Mouse (Mus musculus): ENCODE measurements around the gene Prkd1. TPM values are rescaled to one million over a fixed set of nuclear protein-coding genes. Genes with fewer than 3 reads are reported as not detected.

Gene Prkd1
- polyA plus RNA-seq, 1 experiment from 2014 or later = 4.0 TPM

GRCm38 (mm10) chr12:50537006-50537405, 111.9 kb downstream of the Prkd1 start:
- Histone ChIP-seq H3K4me2 (replicated peaks; ENCODE audit: low read depth, low read length) (no peak overlapping the region), H3K4me1 (ENCODE audit: insufficient read depth, low read depth, low read length) (no peaks in the 10 kb centered on the region), H3K27ac (ENCODE audit: low read length) (no peak overlapping the region), H3K9ac (replicated peaks; ENCODE audit: low read depth) (no peak overlapping the region), H3K9me3 (ENCODE audit: low read length) (no peaks in the 10 kb centered on the region), H3K27me3 (replicated peaks; ENCODE audit: insufficient read depth, low read length) (no peaks in the 10 kb centered on the region), H3K36me3 (ENCODE audit: insufficient read depth, low read length) (no peaks in the 10 kb centered on the region), H3K4me3 (ENCODE audit: low read depth, low read length) (no peak overlapping the region)
- WGBS = 67% methylated on average over 1 of the region's 1 CpGs
- no peak for ATAC-seq
- no peak for DNase-seq (ENCODE audit: low spot score)
- TF ChIP-seq EP300 (IDR thresholded peaks at IDR 0.05) (no peak), CTCF (IDR thresholded peaks at IDR 0.05) (no peak)

GRCm38 (mm10) chr12:50528633-50529032, 120.3 kb downstream of the Prkd1 start:
- Histone ChIP-seq H3K36me3 (ENCODE audit: insufficient read depth, low read length) (no peaks in the 10 kb centered on the region), H3K4me2 (replicated peaks; ENCODE audit: low read depth, low read length) (no peak overlapping the region), H3K4me3 (ENCODE audit: low read depth, low read length) (no peak overlapping the region), H3K9ac (replicated peaks; ENCODE audit: low read depth) (no peak overlapping the region), H3K4me1 (ENCODE audit: insufficient read depth, low read depth, low read length) (no peaks in the 10 kb centered on the region), H3K9me3 (ENCODE audit: low read length) (no peaks in the 10 kb centered on the region), H3K27me3 (replicated peaks; ENCODE audit: insufficient read depth, low read length) (no peaks in the 10 kb centered on the region), H3K27ac (ENCODE audit: low read length) (no peak overlapping the region)
- WGBS = 76% methylated on average over 1 of the region's 1 CpGs
- ATAC-seq = no peak
- TF ChIP-seq EP300 (IDR thresholded peaks at IDR 0.05) = no peak
- TF ChIP-seq CTCF (IDR thresholded peaks at IDR 0.05) = no peak
- DNase-seq (ENCODE audit: low spot score) = no peak

- no peak overlapping the region for H3K27ac ChIP-seq (ENCODE audit: low read length)
- DNase-seq (ENCODE audit: low spot score) (peak; percentile 16), ATAC-seq (no peak)
- no peak overlapping the region for H3K9ac ChIP-seq (replicated peaks; ENCODE audit: low read depth)
- H3K4me3 ChIP-seq (ENCODE audit: low read depth, low read length) = no peak overlapping the region
- 63% methylated on average over 2 of the region's 2 CpGs for WGBS
- TF ChIP-seq EP300 (IDR thresholded peaks at IDR 0.05) = no peak
- no peak for TF ChIP-seq CTCF (IDR thresholded peaks at IDR 0.05)
- no peaks in the 10 kb centered on the region for H3K9me3 ChIP-seq (ENCODE audit: low read length)
- no peak overlapping the region for H3K4me2 ChIP-seq (replicated peaks; ENCODE audit: low read depth, low read length)
- H3K27me3 ChIP-seq (replicated peaks; ENCODE audit: insufficient read depth, low read length) = no peaks in the 10 kb centered on the region
- H3K36me3 ChIP-seq (ENCODE audit: insufficient read depth, low read length) = no peaks in the 10 kb centered on the region
- H3K4me1 ChIP-seq (ENCODE audit: insufficient read depth, low read depth, low read length) = no peaks in the 10 kb centered on the region
Observed at GRCm38 (mm10) chr12:50524061-50524460, 124.8 kb downstream of the Prkd1 start.

GRCm38 (mm10) chr12:50514526-50514925, 134.4 kb downstream of the Prkd1 start:
- ATAC-seq (peak; percentile 80), DNase-seq (ENCODE audit: low spot score) (peak; percentile 27)
- no peaks in the 10 kb centered on the region for H3K36me3 ChIP-seq (ENCODE audit: insufficient read depth, low read length)
- no peak overlapping the region for H3K27ac ChIP-seq (ENCODE audit: low read length)
- TF ChIP-seq CTCF (IDR thresholded peaks at IDR 0.05) = no peak
- TF ChIP-seq EP300 (IDR thresholded peaks at IDR 0.05) = peak; percentile 65
- no peaks in the 10 kb centered on the region for H3K9me3 ChIP-seq (ENCODE audit: low read length)
- 54% methylated on average over 2 of the region's 2 CpGs for WGBS
- H3K4me3 ChIP-seq (ENCODE audit: low read depth, low read length) = no peak overlapping the region
- H3K4me2 ChIP-seq (replicated peaks; ENCODE audit: low read depth, low read length) = no peak overlapping the region
- H3K4me1 ChIP-seq (ENCODE audit: insufficient read depth, low read depth, low read length) = peaks cover 4% of the 10 kb centered on the region; the same call in 1 of the 2 replicates
- no peak overlapping the region for H3K9ac ChIP-seq (replicated peaks; ENCODE audit: low read depth)
- H3K27me3 ChIP-seq (replicated peaks; ENCODE audit: insufficient read depth, low read length) = no peaks in the 10 kb centered on the region

- no peaks in the 10 kb centered on the region for H3K9me3 ChIP-seq (ENCODE audit: low read length)
- ATAC-seq (peak; percentile 59), DNase-seq (ENCODE audit: low spot score) (peak; percentile 43)
- TF ChIP-seq EP300 (IDR thresholded peaks at IDR 0.05) = no peak
- no peak for TF ChIP-seq CTCF (IDR thresholded peaks at IDR 0.05)
- H3K27ac ChIP-seq (ENCODE audit: low read length) = no peak overlapping the region
- H3K9ac ChIP-seq (replicated peaks; ENCODE audit: low read depth) = no peak overlapping the region
- H3K4me2 ChIP-seq (replicated peaks; ENCODE audit: low read depth, low read length) = no peak overlapping the region
- H3K27me3 ChIP-seq (replicated peaks; ENCODE audit: insufficient read depth, low read length) = no peaks in the 10 kb centered on the region
- 43% methylated on average over 4 of the region's 4 CpGs for WGBS
- peaks cover 4% of the 10 kb centered on the region; the same call in 1 of the 2 replicates for H3K4me1 ChIP-seq (ENCODE audit: insufficient read depth, low read depth, low read length)
- no peak overlapping the region for H3K4me3 ChIP-seq (ENCODE audit: low read depth, low read length)
- no peaks in the 10 kb centered on the region for H3K36me3 ChIP-seq (ENCODE audit: insufficient read depth, low read length)
Observed at GRCm38 (mm10) chr12:50511486-50512225, 137.2 kb downstream of the Prkd1 start.

DNA sequence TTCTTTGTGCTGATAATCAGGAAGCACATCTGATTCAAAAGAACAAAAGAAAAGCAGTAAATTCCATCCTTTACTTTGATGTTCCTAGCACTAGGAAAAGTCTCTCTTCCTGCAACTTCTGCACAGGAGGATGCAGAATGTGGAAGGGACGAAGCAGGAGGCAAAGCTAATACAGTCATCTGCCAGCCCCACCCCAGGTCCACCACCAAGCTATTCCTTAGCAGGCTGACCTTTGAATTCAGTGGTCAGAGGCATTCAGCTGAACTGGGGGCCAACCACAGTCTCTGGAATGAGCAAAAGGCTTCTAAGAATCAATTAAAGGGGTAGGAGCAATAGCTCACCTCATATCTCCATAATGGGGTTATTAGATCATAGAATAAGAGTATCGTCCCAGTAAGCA, 140.1 kb downstream of the Prkd1 start:
- no peak overlapping the region for H3K9ac ChIP-seq (replicated peaks; ENCODE audit: low read depth)
- H3K9me3 ChIP-seq (ENCODE audit: low read length) = no peaks in the 10 kb centered on the region
- H3K36me3 ChIP-seq (ENCODE audit: insufficient read depth, low read length) = no peaks in the 10 kb centered on the region
- no peak for TF ChIP-seq EP300 (IDR thresholded peaks at IDR 0.05)
- no peak for TF ChIP-seq CTCF (IDR thresholded peaks at IDR 0.05)
- H3K4me3 ChIP-seq (ENCODE audit: low read depth, low read length) = no peak overlapping the region
- no peaks in the 10 kb centered on the region for H3K27me3 ChIP-seq (replicated peaks; ENCODE audit: insufficient read depth, low read length)
- WGBS = 60% methylated on average over 2 of the region's 2 CpGs
- H3K4me2 ChIP-seq (replicated peaks; ENCODE audit: low read depth, low read length) = no peak overlapping the region
- H3K27ac ChIP-seq (ENCODE audit: low read length) = no peak overlapping the region
- no peak for ATAC-seq
- H3K4me1 ChIP-seq (ENCODE audit: insufficient read depth, low read depth, low read length) = peaks cover 4% of the 10 kb centered on the region; the same call in 1 of the 2 replicates
- DNase-seq (ENCODE audit: low spot score) = no peak

Data from lung, postnatal 0 days (tissue).